Mouse (Mus musculus): ENCODE data around the gene Nsf. TPM values are rescaled to one million over a fixed set of nuclear protein-coding genes. Genes with fewer than 3 reads are reported as not detected.
"Not testable (repeated sequence)": the region's sequence is repeated elsewhere in the genome, so short reads cannot be mapped to it uniquely, and the experiment has no call there.

Gene Nsf
- 54.4 and 56.8 TPM in 2 replicates for polyA plus RNA-seq (2016; fragmentation: Nextera tagmentation; extraction: Ambion mirVana)

- H3K27ac ChIP-seq (replicated peaks): peak within 1 kb of the TSS; percentile 93
- peaks cover 20% of the 10 kb centered on the region for H3K4me1 ChIP-seq
- H3K36me3 ChIP-seq (replicated peaks): no peaks in the 10 kb centered on the region
- WGBS: under 1% methylated on average over 53 of the region's 53 CpGs
- H3K4me3 ChIP-seq: peak within 1 kb of the TSS; percentile 89
- H3K9me3 ChIP-seq: no peaks in the 10 kb centered on the region
- DNase-seq (ENCODE audit: low spot score): peak; percentile 90
- no peaks in the 10 kb centered on the region for H3K27me3 ChIP-seq (replicated peaks; ENCODE audit: low read depth, poor library complexity, severe bottlenecking)
Observed at GRCm38 (mm10) chr11:103953896-103954292, at the start of gene Nsf. Nsf (minus strand) TSS chr11:103954056.

DNA sequence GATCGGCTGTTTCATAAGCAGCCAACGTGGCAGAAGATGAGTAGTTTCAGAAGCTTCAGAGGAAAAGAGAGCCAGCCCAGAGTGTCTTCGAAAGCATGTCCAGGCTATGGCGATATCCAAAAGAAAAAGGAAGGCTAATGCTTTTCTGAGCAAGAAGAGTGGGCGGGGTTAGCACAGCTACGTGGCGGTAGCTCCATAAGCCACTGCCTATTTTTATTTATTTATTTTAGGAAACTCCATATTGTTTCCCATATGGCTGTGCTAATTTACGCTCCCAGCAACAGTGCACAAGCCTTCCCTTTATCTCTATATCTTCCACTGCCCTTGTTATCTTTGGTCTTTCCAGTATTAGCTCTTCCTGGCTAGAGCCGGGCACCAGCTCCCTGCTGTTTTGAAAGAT lies 49.5 kb upstream of the Nsf start:
- H3K27me3 ChIP-seq (replicated peaks; ENCODE audit: low read depth, poor library complexity, severe bottlenecking): no peaks in the 10 kb centered on the region
- no peaks in the 10 kb centered on the region for H3K9me3 ChIP-seq
- no peaks in the 10 kb centered on the region for H3K36me3 ChIP-seq (replicated peaks)
- H3K27ac ChIP-seq (replicated peaks): no peak overlapping the region
- DNase-seq (ENCODE audit: low spot score): no peak
- H3K4me1 ChIP-seq: peaks cover 8% of the 10 kb centered on the region
- no peak overlapping the region for H3K4me3 ChIP-seq
- WGBS: 78% methylated on average over 9 of the region's 9 CpGs

DNA sequence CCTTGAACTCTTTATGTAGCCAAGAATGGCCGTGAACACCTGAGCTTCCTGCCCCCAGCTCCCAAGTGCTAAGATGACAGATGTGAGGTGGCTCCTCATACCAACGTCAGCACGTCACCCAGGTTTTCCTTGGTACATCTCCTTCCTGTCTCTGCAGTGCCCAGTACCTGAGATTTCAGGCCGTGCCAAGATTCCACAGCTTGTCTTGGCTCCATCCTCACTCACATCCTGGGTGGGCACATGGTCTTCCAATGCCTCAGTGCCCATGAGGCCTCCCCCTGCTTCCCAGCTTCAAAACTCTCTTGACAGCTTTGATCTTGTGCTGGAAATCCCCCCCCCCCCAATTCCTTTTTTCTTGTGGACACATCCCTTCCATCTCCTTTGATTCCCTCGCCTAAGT lies 48.3 kb upstream of the Nsf start:
- DNase-seq (ENCODE audit: low spot score): no peak
- H3K36me3 ChIP-seq (replicated peaks): no peaks in the 10 kb centered on the region
- peaks cover 5% of the 10 kb centered on the region; the same call in 1 of the 2 replicates for H3K4me1 ChIP-seq
- H3K4me3 ChIP-seq: no peak overlapping the region
- 89% methylated on average over 5 of the region's 5 CpGs for WGBS
- no peaks in the 10 kb centered on the region for H3K9me3 ChIP-seq
- no peak overlapping the region for H3K27ac ChIP-seq (replicated peaks)
- H3K27me3 ChIP-seq (replicated peaks; ENCODE audit: low read depth, poor library complexity, severe bottlenecking): no peaks in the 10 kb centered on the region

DNA sequence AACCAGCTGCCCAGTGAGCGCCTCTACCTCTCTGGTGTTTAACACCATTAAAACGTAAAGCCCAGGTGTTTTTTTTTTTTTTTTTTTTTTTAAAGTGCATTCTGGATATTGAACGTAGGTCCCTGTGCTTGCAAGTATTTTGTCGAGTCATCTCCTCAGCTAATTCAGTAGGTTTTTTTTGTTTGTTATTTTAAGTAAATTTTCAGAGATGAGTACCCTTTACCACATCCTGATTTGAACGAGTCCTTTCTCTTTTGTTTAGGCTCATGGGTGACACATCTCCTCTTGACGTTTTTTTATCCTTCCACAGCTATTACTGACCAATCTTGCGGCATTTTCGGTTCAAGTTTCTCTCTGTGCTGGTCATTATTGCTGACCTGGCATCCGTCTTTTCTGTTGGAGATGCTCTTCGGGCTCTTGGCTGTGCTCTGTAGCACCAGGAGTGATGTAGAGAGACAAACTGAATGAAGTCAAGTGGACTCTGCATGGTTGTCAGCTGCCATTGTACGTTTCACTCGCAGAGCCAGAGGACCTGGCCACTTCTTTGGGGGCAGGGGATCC lies 47.6 kb upstream of the Nsf start:
- H3K4me1 ChIP-seq: peaks cover 3% of the 10 kb centered on the region; the same call in 1 of the 2 replicates
- no peaks in the 10 kb centered on the region for H3K27me3 ChIP-seq (replicated peaks; ENCODE audit: low read depth, poor library complexity, severe bottlenecking)
- no peaks in the 10 kb centered on the region for H3K9me3 ChIP-seq
- WGBS: 83% methylated on average over 12 of the region's 12 CpGs
- no peaks in the 10 kb centered on the region for H3K36me3 ChIP-seq (replicated peaks)
- no peak for DNase-seq (ENCODE audit: low spot score)
- H3K4me3 ChIP-seq: no peak overlapping the region
- no peak overlapping the region for H3K27ac ChIP-seq (replicated peaks)

DNA sequence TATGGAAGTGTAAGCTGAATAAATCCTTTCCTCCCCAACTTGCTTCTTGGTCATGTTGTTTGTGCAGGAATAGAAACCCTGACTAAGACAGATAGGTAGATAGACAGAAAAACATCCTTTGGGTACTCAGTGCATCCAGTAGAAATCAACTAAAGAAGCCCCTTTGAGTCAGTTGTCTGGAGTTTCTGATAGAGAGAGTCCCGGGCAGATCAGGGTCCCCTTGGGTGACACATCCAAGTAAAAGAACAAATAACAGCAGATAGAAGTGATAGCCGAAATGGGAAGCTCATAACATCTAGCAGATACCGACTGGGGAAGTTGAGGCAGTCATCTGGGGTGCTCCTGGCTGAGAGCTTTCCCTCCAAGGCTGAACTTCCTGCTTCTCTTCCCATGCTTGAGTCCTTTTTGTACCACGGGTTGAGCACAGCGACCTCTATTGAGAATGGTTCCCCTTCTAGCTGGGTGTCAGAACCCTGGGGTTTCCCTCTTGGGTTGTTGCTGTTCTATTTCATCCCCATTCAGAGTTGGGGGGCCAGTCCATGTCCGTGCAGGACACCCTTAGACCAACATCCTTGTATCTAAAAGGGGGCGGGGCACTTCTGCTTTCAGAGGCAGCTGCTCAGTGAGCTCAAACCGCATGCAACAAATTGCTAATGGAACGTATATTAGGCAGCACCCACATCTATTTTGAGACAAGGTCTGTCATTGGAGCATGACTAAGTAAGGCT lies 47.0 kb upstream of the Nsf start:
- H3K9me3 ChIP-seq: no peaks in the 10 kb centered on the region
- H3K36me3 ChIP-seq (replicated peaks): no peaks in the 10 kb centered on the region
- no peak overlapping the region for H3K4me3 ChIP-seq
- DNase-seq (ENCODE audit: low spot score): no peak
- WGBS: 74% methylated on average over 9 of the region's 9 CpGs
- H3K27ac ChIP-seq (replicated peaks): no peak overlapping the region
- no peaks in the 10 kb centered on the region; the same call in 1 of the 2 replicates for H3K4me1 ChIP-seq
- H3K27me3 ChIP-seq (replicated peaks; ENCODE audit: low read depth, poor library complexity, severe bottlenecking): no peaks in the 10 kb centered on the region

DNA sequence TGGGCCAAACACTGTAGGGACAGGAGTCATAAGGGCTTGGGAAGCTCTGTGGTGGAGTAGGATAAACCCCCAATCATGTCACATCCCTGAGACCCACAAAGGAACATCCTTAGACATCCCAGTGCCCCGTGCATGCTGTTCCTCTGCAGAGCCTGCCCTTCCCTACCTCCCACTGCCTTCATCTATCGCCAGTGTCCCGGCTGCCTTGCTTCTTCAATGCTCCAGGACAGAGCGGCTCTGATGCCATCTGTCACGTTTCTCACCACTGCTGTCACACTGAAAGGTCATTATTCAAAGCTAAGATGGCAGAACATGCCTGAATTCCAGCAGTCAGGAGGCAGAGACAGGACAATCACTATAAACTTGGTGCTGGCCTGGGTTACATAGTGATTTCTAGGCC lies 44.9 kb upstream of the Nsf start:
- no peaks in the 10 kb centered on the region; the same call in 1 of the 2 replicates for H3K4me1 ChIP-seq
- no peak overlapping the region for H3K27ac ChIP-seq (replicated peaks)
- no peak for DNase-seq (ENCODE audit: low spot score)
- H3K27me3 ChIP-seq (replicated peaks; ENCODE audit: low read depth, poor library complexity, severe bottlenecking): no peaks in the 10 kb centered on the region
- no peaks in the 10 kb centered on the region for H3K36me3 ChIP-seq (replicated peaks)
- H3K4me3 ChIP-seq: no peak overlapping the region
- 79% methylated on average over 5 of the region's 5 CpGs for WGBS
- no peaks in the 10 kb centered on the region for H3K9me3 ChIP-seq

DNA sequence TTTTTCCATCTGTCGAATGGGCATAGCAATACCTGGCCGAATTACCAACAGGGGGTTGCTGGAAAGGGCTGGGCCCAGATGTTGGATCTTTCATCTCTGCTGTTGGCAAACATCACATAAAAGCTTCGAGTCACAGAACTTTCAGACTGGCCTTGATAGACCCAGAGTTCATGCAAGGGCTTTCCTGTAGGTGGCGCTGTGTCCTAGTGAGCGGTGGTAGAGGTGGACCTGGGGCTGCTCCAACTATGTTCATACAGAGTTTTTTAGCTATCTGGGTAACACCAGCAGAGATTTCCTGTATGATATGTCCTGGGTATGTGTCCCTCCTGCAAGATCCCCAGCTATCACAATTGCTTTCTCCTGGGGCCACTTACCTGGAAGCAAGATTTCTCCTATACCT lies 43.5 kb upstream of the Nsf start:
- 13% methylated on average over 5 of the region's 5 CpGs for WGBS
- H3K36me3 ChIP-seq (replicated peaks): no peaks in the 10 kb centered on the region
- DNase-seq (ENCODE audit: low spot score): peak; percentile 75

DNA sequence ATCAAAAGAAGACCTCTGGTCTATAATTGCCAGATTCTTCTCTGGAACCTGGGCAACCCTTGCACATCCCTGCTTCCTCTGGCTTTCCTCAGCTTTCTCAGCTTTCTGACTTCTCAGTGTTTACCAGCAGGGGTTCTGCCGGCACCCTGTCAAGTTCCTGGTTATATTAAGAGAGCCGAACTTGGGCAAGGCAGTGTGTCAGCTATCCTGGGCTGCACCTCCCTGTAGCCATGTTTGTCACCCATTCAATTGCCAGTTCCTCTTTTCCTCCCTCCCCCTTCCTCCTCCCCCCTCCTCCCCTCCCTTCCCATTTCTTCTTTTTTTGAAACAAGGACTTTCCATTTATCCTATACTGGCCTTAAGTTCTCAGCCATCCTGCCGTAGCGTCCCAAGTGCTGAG lies 38.8 kb upstream of the Nsf start:
- H3K9me3 ChIP-seq: no peaks in the 10 kb centered on the region
- no peaks in the 10 kb centered on the region for H3K27me3 ChIP-seq (replicated peaks; ENCODE audit: low read depth, poor library complexity, severe bottlenecking)
- no peaks in the 10 kb centered on the region for H3K36me3 ChIP-seq (replicated peaks)
- H3K4me1 ChIP-seq: peaks cover 23% of the 10 kb centered on the region
- 87% methylated on average over 4 of the region's 4 CpGs for WGBS
- no peak overlapping the region for H3K27ac ChIP-seq (replicated peaks)
- no peak for DNase-seq (ENCODE audit: low spot score)
- no peak overlapping the region for H3K4me3 ChIP-seq

More for the DNA sequence above, 43.5 kb upstream of the Nsf start:
- H3K27me3 ChIP-seq (replicated peaks; ENCODE audit: low read depth, poor library complexity, severe bottlenecking): no peaks in the 10 kb centered on the region
- no peaks in the 10 kb centered on the region for H3K4me1 ChIP-seq
- H3K9me3 ChIP-seq: no peaks in the 10 kb centered on the region
- no peak overlapping the region for H3K4me3 ChIP-seq
- no peak overlapping the region for H3K27ac ChIP-seq (replicated peaks)

GRCm38 (mm10) chr11:103990049-103990557 lies 36.2 kb upstream of the Nsf start:
- H3K4me3 ChIP-seq: 0 out of 2 replicates have a peak overlapping the region, but pooled peaks have one; percentile 8
- DNase-seq (ENCODE audit: low spot score): peak; percentile 57
- peaks cover 23% of the 10 kb centered on the region for H3K4me1 ChIP-seq
- peaks cover 12% of the 10 kb centered on the region for H3K36me3 ChIP-seq (replicated peaks)
- H3K27ac ChIP-seq (replicated peaks): peak overlapping the region; percentile 48; the same call in 1 of the 2 replicates
- not testable (repeated sequence) for H3K9me3 ChIP-seq; H3K27me3 ChIP-seq (replicated peaks; ENCODE audit: low read depth, poor library complexity, severe bottlenecking)
- WGBS: 10% methylated on average over 12 of the region's 12 CpGs

DNA sequence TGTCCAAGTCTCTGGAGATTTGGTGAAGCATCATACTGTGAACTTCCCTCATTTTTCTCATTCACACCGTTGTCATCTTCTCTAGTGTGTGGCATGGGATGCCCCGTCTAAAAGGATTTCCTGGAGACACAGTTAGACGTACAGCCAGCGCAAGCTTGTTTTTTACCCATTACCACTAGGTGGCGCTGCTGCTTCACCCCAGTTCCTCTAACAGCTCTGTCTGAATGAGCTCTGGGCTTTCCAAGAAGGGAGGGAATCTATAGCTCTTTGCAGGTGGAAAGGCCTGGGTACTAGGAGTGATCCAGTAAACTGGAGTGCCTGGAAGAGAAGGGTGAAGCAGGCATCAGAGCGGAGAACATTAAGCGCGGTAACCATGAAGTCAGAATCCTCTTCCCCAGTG lies 33.6 kb upstream of the Nsf start:
- WGBS: 24% methylated on average over 8 of the region's 8 CpGs
- no peaks in the 10 kb centered on the region for H3K9me3 ChIP-seq
- DNase-seq (ENCODE audit: low spot score): peak; percentile 84
- no peaks in the 10 kb centered on the region for H3K27me3 ChIP-seq (replicated peaks; ENCODE audit: low read depth, poor library complexity, severe bottlenecking)
- peaks cover 38% of the 10 kb centered on the region for H3K36me3 ChIP-seq (replicated peaks)
- no peak overlapping the region for H3K4me3 ChIP-seq
- H3K27ac ChIP-seq (replicated peaks): no peak overlapping the region
- peaks cover 23% of the 10 kb centered on the region for H3K4me1 ChIP-seq

GRCm38 (mm10) chr11:103984067-103984466 lies 30.2 kb upstream of the Nsf start:
- Histone ChIP-seq H3K36me3 (replicated peaks) (peaks cover 71% of the 10 kb centered on the region), H3K4me1 (peaks cover 13% of the 10 kb centered on the region), H3K9me3 (no peaks in the 10 kb centered on the region), H3K4me3 (no peak overlapping the region), H3K27me3 (replicated peaks; ENCODE audit: low read depth, poor library complexity, severe bottlenecking) (no peaks in the 10 kb centered on the region), H3K27ac (replicated peaks) (no peak overlapping the region; the same call in 1 of the 2 replicates)
- no peak for DNase-seq (ENCODE audit: low spot score)
- 77% methylated on average over 5 of the region's 5 CpGs for WGBS

DNA sequence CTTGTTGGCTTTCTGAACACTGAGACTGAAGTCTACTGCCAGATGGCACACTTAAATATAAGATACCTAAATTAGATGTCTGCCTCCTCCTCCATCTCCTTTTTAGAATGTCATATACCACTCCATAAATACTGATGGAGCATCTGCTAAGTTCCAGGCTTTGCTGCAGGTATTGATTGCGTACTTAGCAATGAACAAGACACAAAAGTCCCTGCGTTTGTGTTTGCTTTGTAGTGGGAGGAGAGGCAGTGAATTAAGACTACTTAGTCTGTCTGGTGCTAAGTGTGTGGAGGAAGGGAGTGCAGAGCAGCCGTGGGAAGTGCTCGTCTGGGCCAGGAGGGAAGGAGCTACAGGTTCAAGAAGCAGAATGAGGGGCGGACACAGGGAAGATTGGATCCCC lies 28.0 kb upstream of the Nsf start:
- Histone ChIP-seq H3K4me3 (no peak overlapping the region), H3K9me3 (no peaks in the 10 kb centered on the region), H3K27ac (replicated peaks) (no peak overlapping the region), H3K27me3 (replicated peaks; ENCODE audit: low read depth, poor library complexity, severe bottlenecking) (no peaks in the 10 kb centered on the region), H3K4me1 (peaks cover 5% of the 10 kb centered on the region; the same call in 1 of the 2 replicates), H3K36me3 (replicated peaks) (peaks cover 92% of the 10 kb centered on the region)
- no peak for DNase-seq (ENCODE audit: low spot score)
- WGBS: 81% methylated on average over 5 of the region's 5 CpGs

GRCm38 (mm10) chr11:103979381-103979780 lies 25.5 kb upstream of the Nsf start:
- Histone ChIP-seq H3K27me3 (replicated peaks; ENCODE audit: low read depth, poor library complexity, severe bottlenecking) (no peaks in the 10 kb centered on the region), H3K9me3 (no peaks in the 10 kb centered on the region), H3K27ac (replicated peaks) (no peak overlapping the region), H3K36me3 (replicated peaks) (peaks cover 98% of the 10 kb centered on the region), H3K4me1 (peaks cover 5% of the 10 kb centered on the region; the same call in 1 of the 2 replicates), H3K4me3 (no peak overlapping the region)
- DNase-seq (ENCODE audit: low spot score): no peak
- 89% methylated on average over 4 of the region's 4 CpGs for WGBS
